Mouse (Mus musculus) v-Abl transformed pro-B cells (cell line): Measurements from ENCODE around the gene Lipc.

Experiments
- in situ Hi-C, 2 experiments: fragments of 400-800 bp; cut with MboI; formaldehyde crosslinking; loops; one replicate each; pipeline ENCODE4 v1.15.1; 2025; ENCODE audit not compliant: unreplicated experiment in 2 of 2

Lipc gene

GRCm38 (mm10) chr9:70921781-70922565 lies 30.1 kb downstream of the Lipc start:
- in situ Hi-C loops = loop anchor here (10.0 kb wide), 4 partner anchors 87 to 507 kb away; partner anchors contain the start of gene Adam10 (in 1 of the 2)

- in situ Hi-C loops = loop anchor here (10.0 kb wide), 4 partner anchors 86 to 506 kb away; partner anchors contain the start of gene Adam10 (in 1 of the 2)
These were observed 30.9 kb downstream of the Lipc start for GRCm38 (mm10) chr9:70921132-70921531.

- in situ Hi-C loops = no loop called here
These were observed 32.8 kb downstream of the Lipc start for GRCm38 (mm10) chr9:70919271-70919670.

GRCm38 (mm10) chr9:70916516-70916915 lies 35.5 kb downstream of the Lipc start:
- in situ Hi-C loops = no loop called here

GRCm38 (mm10) chr9:70915356-70915685 lies 36.7 kb downstream of the Lipc start:
- in situ Hi-C loops = no loop called here

- in situ Hi-C loops = no loop called here
These were observed 37.2 kb downstream of the Lipc start for GRCm38 (mm10) chr9:70914659-70915355.

- in situ Hi-C loops = no loop called here
These were observed 40.9 kb downstream of the Lipc start for GRCm38 (mm10) chr9:70911163-70911562.

GRCm38 (mm10) chr9:70910351-70910750 lies 41.7 kb downstream of the Lipc start:
- in situ Hi-C loops = no loop called here

GRCm38 (mm10) chr9:70902821-70903730 lies 49.0 kb downstream of the Lipc start:
- in situ Hi-C loops = no loop called here

- in situ Hi-C loops = loop anchor here in 1 of 2 experiments (5.0 kb wide), 2 partner anchors 62 to 93 kb away; no protein-coding TSS in a partner anchor
These were observed 57.8 kb downstream of the Lipc start for GRCm38 (mm10) chr9:70894201-70894600.

GRCm38 (mm10) chr9:70893526-70893925 lies 58.5 kb downstream of the Lipc start:
- in situ Hi-C loops = loop anchor here in 1 of 2 experiments (5.0 kb wide), 2 partner anchors 61 to 94 kb away; no protein-coding TSS in a partner anchor

- in situ Hi-C loops = loop anchor here in 1 of 2 experiments (5.0 kb wide), 2 partner anchors 60 to 95 kb away; no protein-coding TSS in a partner anchor
These were observed 59.4 kb downstream of the Lipc start for GRCm38 (mm10) chr9:70892627-70893026.

GRCm38 (mm10) chr9:70891431-70892133 lies 60.4 kb downstream of the Lipc start:
- in situ Hi-C loops = loop anchor here in 1 of 2 experiments (5.0 kb wide), 2 partner anchors 59 to 96 kb away; no protein-coding TSS in a partner anchor

- in situ Hi-C loops = loop anchor here in 1 of 2 experiments (5.0 kb wide), 2 partner anchors 58 to 97 kb away; no protein-coding TSS in a partner anchor
These were observed 61.3 kb downstream of the Lipc start for GRCm38 (mm10) chr9:70890736-70891135.

- in situ Hi-C loops = no loop called here
These were observed 63.1 kb downstream of the Lipc start for GRCm38 (mm10) chr9:70888969-70889368.

- in situ Hi-C loops = no loop called here
These were observed 63.5 kb downstream of the Lipc start for GRCm38 (mm10) chr9:70888556-70888955.

- in situ Hi-C loops = no loop called here
These were observed 70.0 kb downstream of the Lipc start for GRCm38 (mm10) chr9:70881982-70882381.

- in situ Hi-C loops = no loop called here
These were observed 73.2 kb downstream of the Lipc start for GRCm38 (mm10) chr9:70878823-70879222.

GRCm38 (mm10) chr9:70878157-70878556 lies 73.9 kb downstream of the Lipc start:
- in situ Hi-C loops = no loop called here

GRCm38 (mm10) chr9:70875490-70875889 lies 76.5 kb downstream of the Lipc start:
- in situ Hi-C loops = no loop called here
